Mouse (Mus musculus): Measurements from ENCODE around the gene Tti1. TPM values are rescaled to one million over a fixed set of nuclear protein-coding genes. Genes with fewer than 3 reads are reported as not detected.
A peak's percentile ranks its signal among the peaks of the same experiment; 100 is the strongest.

Gene Tti1
- polyA plus RNA-seq, 1 experiment from 2014 or later = 17.5 TPM

DNA sequence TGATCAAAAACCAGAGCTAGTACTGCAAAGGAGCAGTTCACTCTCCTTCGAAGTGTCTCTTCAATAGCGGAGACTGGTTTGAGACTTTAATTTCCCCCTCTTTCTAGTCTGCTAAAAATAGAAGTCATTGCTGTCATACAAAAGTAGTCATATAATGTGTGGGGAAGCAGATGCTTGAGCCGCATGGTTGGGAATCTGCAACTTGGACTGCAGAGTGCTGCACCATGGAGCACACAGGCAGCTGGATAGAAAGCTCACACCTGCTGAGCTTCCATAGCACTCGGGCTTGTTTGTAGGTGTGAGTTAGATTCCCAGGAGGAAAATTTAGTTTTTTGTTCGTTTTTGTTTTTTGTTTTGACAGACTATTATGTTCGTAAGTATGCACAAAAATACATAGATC lies 8.2 kb upstream of the Tti1 start:
- no peak overlapping the region for H3K4me3 ChIP-seq (ENCODE audit: low read depth, low read length)
- H3K36me3 ChIP-seq (ENCODE audit: control insufficient read depth, insufficient read depth, low read length) = peaks cover 35% of the 10 kb centered on the region
- ATAC-seq (no peak), DNase-seq (ENCODE audit: low spot score) (no peak)
- WGBS = 92% methylated on average over 6 of the region's 6 CpGs
- no peaks in the 10 kb centered on the region for H3K27me3 ChIP-seq (replicated peaks; ENCODE audit: control insufficient read depth, insufficient read depth, low read length)
- no peaks in the 10 kb centered on the region for H3K9me3 ChIP-seq (replicated peaks; ENCODE audit: control insufficient read depth, low read length)
- no peak overlapping the region for H3K9ac ChIP-seq (ENCODE audit: low read length)
- no peak overlapping the region for H3K27ac ChIP-seq (ENCODE audit: low read depth, low read length)
- H3K4me2 ChIP-seq (ENCODE audit: low read length) = no peak overlapping the region
- peaks cover 1% of the 10 kb centered on the region for H3K4me1 ChIP-seq (ENCODE audit: control insufficient read depth, insufficient read depth, low read length)

DNA sequence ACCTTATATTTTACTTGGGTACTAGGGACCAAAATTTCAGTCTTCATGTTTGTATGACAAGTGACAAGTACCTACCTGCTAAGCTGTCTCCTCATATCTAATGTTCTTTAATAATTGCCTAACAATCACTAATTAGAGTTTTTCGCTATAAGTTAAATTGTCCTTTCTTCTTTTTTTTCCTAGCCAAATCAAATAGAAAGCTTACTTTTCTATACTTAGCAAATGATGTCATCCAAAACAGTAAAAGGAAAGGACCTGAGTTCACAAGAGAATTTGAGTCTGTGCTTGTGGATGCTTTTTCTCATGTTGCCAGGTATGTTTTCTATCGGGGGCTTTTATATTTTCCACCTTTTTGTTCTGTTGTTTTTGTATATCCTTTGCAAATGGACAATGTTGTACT lies 7.6 kb upstream of the Tti1 start:
- H3K9ac ChIP-seq (ENCODE audit: low read length) = no peak overlapping the region
- DNase-seq (ENCODE audit: low spot score) (no peak), ATAC-seq (no peak)
- peaks cover 29% of the 10 kb centered on the region for H3K36me3 ChIP-seq (ENCODE audit: control insufficient read depth, insufficient read depth, low read length)
- H3K27ac ChIP-seq (ENCODE audit: low read depth, low read length) = no peak overlapping the region
- WGBS = 84% methylated on average over 2 of the region's 2 CpGs
- no peaks in the 10 kb centered on the region for H3K9me3 ChIP-seq (replicated peaks; ENCODE audit: control insufficient read depth, low read length)
- H3K4me1 ChIP-seq (ENCODE audit: control insufficient read depth, insufficient read depth, low read length) = peaks cover 6% of the 10 kb centered on the region
- H3K4me3 ChIP-seq (ENCODE audit: low read depth, low read length) = no peak overlapping the region
- H3K4me2 ChIP-seq (ENCODE audit: low read length) = no peak overlapping the region
- no peaks in the 10 kb centered on the region for H3K27me3 ChIP-seq (replicated peaks; ENCODE audit: control insufficient read depth, insufficient read depth, low read length)

DNA sequence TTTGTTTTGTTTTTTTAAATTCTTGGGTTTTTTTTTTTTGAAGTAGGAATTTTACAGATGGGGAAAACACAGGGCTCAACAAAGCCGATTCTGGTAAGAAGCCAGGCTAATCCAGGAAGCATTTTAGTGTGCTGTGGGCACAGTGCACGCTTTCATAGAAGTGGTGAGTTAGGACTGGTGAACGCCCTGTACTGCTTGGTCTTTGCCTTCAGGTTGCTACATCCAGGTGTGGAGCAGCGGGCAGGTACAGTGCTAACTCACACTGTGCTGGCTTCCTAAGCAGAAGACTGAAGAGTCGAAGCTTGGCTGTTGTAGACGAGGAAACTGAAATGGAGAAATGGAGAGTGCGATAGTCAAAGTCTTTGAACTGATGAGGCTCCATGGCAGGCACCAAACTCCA lies 1.8 kb upstream of the Tti1 start:
- Histone ChIP-seq H3K4me1 (ENCODE audit: control insufficient read depth, insufficient read depth, low read length) (peaks cover 25% of the 10 kb centered on the region), H3K9me3 (replicated peaks; ENCODE audit: control insufficient read depth, low read length) (no peaks in the 10 kb centered on the region), H3K4me3 (ENCODE audit: low read depth, low read length) (peak overlapping the region; percentile 65; the same call in 1 of the 2 replicates), H3K27ac (ENCODE audit: low read depth, low read length) (no peak overlapping the region), H3K4me2 (ENCODE audit: low read length) (peak overlapping the region; percentile 91), H3K9ac (ENCODE audit: low read length) (peak overlapping the region; percentile 95; the same call in 1 of the 2 replicates), H3K36me3 (ENCODE audit: control insufficient read depth, insufficient read depth, low read length) (no peaks in the 10 kb centered on the region), H3K27me3 (replicated peaks; ENCODE audit: control insufficient read depth, insufficient read depth, low read length) (no peaks in the 10 kb centered on the region)
- 87% methylated on average over 7 of the region's 7 CpGs for WGBS
- ATAC-seq (no peak), DNase-seq (ENCODE audit: low spot score) (no peak)

DNA sequence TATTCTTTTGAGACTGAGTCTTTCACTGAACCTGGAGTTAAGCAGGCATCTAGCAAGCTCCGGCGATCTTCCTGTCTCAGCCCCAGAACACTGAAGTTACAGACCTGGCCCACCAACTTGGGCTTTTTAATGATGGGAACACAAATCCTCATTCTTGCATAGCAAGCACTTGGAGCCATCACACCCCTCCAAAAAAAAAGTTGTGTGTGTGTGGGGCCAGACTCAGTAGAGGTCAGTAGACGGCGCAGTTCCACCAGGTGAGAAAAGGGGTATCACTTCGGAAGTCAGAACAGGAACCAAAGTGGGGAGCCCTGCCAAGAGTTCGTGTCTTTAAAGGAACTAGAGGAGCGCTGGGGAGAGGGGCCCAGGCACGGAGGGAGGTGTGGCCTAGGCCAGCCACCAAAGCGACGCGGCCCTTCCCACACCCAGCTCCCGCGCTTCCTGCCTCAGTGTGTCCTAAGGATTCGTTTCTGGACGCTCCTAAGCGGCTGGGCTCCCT lies 329 bp downstream of the Tti1 start:
- Histone ChIP-seq H3K36me3 (ENCODE audit: control insufficient read depth, insufficient read depth, low read length) (no peaks in the 10 kb centered on the region), H3K27me3 (replicated peaks; ENCODE audit: control insufficient read depth, insufficient read depth, low read length) (no peaks in the 10 kb centered on the region), H3K9me3 (replicated peaks; ENCODE audit: control insufficient read depth, low read length) (no peaks in the 10 kb centered on the region), H3K27ac (ENCODE audit: low read depth, low read length) (peak overlapping the region; percentile 89), H3K4me3 (ENCODE audit: low read depth, low read length) (peak overlapping the region; percentile 65), H3K4me1 (ENCODE audit: control insufficient read depth, insufficient read depth, low read length) (peaks cover 25% of the 10 kb centered on the region), H3K4me2 (ENCODE audit: low read length) (peak overlapping the region; percentile 91), H3K9ac (ENCODE audit: low read length) (peak overlapping the region; percentile 95)
- no peak for ATAC-seq
- WGBS = 2% methylated on average over 16 of the region's 16 CpGs
- DNase-seq (ENCODE audit: low spot score) = no peak

DNA sequence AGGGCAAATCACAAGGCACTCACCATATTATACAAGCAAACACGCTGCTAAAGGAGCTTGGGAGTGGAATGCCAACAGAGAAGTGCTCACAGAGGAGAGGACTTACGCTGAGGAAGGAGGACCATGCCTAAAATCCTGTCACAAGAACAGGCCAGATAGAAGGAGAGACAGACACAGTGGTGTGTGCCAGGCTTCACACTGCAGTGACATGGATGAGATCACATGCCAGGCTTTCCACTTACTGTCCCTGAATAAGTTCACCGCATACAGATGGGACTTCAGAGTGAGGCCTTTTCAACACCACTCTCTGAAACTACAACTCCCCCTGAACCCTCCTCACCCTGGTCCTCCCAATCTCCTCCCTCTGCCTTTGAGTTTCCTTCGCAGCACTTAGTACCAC lies 10.9 kb downstream of the Tti1 start:
- Histone ChIP-seq H3K36me3 (ENCODE audit: control insufficient read depth, insufficient read depth, low read length) (no peaks in the 10 kb centered on the region), H3K9ac (ENCODE audit: low read length) (no peak overlapping the region), H3K27ac (ENCODE audit: low read depth, low read length) (no peak overlapping the region), H3K9me3 (replicated peaks; ENCODE audit: control insufficient read depth, low read length) (no peaks in the 10 kb centered on the region), H3K27me3 (replicated peaks; ENCODE audit: control insufficient read depth, insufficient read depth, low read length) (no peaks in the 10 kb centered on the region), H3K4me3 (ENCODE audit: low read depth, low read length) (no peak overlapping the region), H3K4me1 (ENCODE audit: control insufficient read depth, insufficient read depth, low read length) (no peaks in the 10 kb centered on the region), H3K4me2 (ENCODE audit: low read length) (no peak overlapping the region)
- WGBS = 93% methylated on average over 4 of the region's 4 CpGs
- DNase-seq (ENCODE audit: low spot score) (no peak), ATAC-seq (no peak)

DNA sequence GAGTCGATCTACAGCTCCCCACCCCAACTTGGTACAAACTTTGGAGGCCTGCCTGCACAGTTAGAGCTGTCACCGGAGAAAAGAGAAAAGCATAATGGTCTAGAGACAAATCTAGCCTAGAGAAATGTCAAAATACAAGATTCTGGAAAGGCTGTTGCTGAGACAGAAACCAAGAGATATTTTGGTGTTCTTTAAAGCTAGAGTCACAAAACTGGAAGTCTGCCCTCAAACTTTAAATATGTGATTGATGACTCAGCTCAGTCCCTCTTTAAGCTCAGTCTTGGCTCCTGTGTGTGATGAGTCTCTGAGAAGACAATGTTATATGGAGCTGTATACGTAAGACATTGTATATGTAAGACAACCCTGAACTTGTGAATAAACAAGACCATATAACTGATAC lies 15.6 kb downstream of the Tti1 start:
- Histone ChIP-seq H3K9ac (ENCODE audit: low read length) (no peak overlapping the region), H3K4me2 (ENCODE audit: low read length) (no peak overlapping the region), H3K9me3 (replicated peaks; ENCODE audit: control insufficient read depth, low read length) (no peaks in the 10 kb centered on the region), H3K27ac (ENCODE audit: low read depth, low read length) (no peak overlapping the region), H3K4me3 (ENCODE audit: low read depth, low read length) (no peak overlapping the region), H3K36me3 (ENCODE audit: control insufficient read depth, insufficient read depth, low read length) (peaks cover 21% of the 10 kb centered on the region; the same call in 1 of the 2 replicates), H3K27me3 (replicated peaks; ENCODE audit: control insufficient read depth, insufficient read depth, low read length) (no peaks in the 10 kb centered on the region), H3K4me1 (ENCODE audit: control insufficient read depth, insufficient read depth, low read length) (no peaks in the 10 kb centered on the region)
- ATAC-seq (no peak), DNase-seq (ENCODE audit: low spot score) (no peak)
- 97% methylated on average over 3 of the region's 3 CpGs for WGBS

DNA sequence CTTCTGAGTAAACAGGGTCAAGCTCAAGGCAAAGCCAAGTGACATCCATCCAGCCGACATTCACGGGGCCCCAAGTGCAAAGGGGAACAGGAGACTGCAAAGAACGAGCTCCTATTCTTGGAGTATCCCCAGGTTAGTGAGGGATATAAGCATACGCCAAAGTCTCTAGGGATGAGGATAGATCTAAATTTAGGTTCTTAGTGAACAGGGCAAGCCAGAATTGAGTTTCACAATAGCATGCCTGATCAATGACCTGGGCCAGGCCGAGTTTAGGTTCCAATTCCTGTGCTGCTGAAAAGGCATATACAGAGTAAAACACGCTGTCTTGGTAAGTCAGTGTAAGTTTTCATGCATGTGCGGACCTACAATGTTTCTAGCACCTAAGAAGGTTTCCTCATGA lies 18.9 kb downstream of the Tti1 start:
- Histone ChIP-seq H3K27ac (ENCODE audit: low read depth, low read length) (no peak overlapping the region), H3K4me2 (ENCODE audit: low read length) (no peak overlapping the region), H3K4me3 (ENCODE audit: low read depth, low read length) (no peak overlapping the region), H3K9me3 (replicated peaks; ENCODE audit: control insufficient read depth, low read length) (no peaks in the 10 kb centered on the region), H3K27me3 (replicated peaks; ENCODE audit: control insufficient read depth, insufficient read depth, low read length) (no peaks in the 10 kb centered on the region), H3K4me1 (ENCODE audit: control insufficient read depth, insufficient read depth, low read length) (no peaks in the 10 kb centered on the region), H3K9ac (ENCODE audit: low read length) (no peak overlapping the region), H3K36me3 (ENCODE audit: control insufficient read depth, insufficient read depth, low read length) (peaks cover 35% of the 10 kb centered on the region)
- 87% methylated on average over 7 of the region's 7 CpGs for WGBS
- ATAC-seq (no peak), DNase-seq (ENCODE audit: low spot score) (no peak)

DNA sequence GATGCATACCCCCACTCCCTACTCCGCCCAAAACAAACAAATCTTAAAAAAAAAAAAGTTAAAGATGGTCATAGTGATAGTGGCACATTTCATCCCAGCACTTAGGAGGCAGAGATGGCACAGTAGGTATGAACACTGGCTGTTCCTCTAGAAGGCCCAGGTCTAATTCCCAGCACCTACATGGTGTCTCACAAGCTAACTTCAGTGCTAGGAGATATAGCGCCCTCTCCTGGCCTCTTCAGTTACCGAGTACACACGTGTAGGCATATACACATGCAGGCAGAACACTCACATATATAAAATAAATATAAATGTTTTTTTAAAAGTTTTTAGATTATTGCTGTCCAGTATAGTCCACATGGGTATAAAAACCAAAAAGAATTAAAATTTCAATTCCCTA lies 22.6 kb downstream of the Tti1 start:
- Histone ChIP-seq H3K36me3 (ENCODE audit: control insufficient read depth, insufficient read depth, low read length) (peaks cover 35% of the 10 kb centered on the region), H3K4me2 (ENCODE audit: low read length) (no peak overlapping the region), H3K4me3 (ENCODE audit: low read depth, low read length) (no peak overlapping the region), H3K9ac (ENCODE audit: low read length) (no peak overlapping the region), H3K27ac (ENCODE audit: low read depth, low read length) (no peak overlapping the region), H3K4me1 (ENCODE audit: control insufficient read depth, insufficient read depth, low read length) (no peaks in the 10 kb centered on the region), H3K27me3 (replicated peaks; ENCODE audit: control insufficient read depth, insufficient read depth, low read length) (no peaks in the 10 kb centered on the region), H3K9me3 (replicated peaks; ENCODE audit: control insufficient read depth, low read length) (no peaks in the 10 kb centered on the region)
- WGBS = 97% methylated on average over 4 of the region's 4 CpGs
- ATAC-seq (no peak), DNase-seq (ENCODE audit: low spot score) (no peak)

DNA sequence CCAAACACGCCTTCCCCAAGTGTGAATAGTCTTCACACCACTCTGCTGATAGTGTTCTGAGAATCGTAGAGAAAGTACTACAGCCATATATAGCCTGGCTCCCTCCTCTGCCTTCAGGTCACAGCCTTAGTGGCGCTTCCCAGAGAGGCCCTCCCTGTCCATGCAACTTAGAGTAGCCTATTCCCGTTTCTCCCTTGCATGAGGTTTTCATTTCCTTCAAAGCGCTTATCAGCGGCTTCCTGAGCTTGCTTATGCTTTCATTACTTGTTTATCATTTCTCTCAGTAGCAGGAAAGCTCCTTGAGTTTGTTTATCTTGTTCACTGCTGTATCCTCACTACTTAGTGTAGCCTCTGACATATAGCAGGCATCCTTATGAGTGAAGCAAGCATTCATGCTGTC lies 23.6 kb downstream of the Tti1 start:
- no peaks in the 10 kb centered on the region for H3K27me3 ChIP-seq (replicated peaks; ENCODE audit: control insufficient read depth, insufficient read depth, low read length)
- no peak overlapping the region for H3K4me3 ChIP-seq (ENCODE audit: low read depth, low read length)
- ATAC-seq (no peak), DNase-seq (ENCODE audit: low spot score) (no peak)
- no peak overlapping the region for H3K27ac ChIP-seq (ENCODE audit: low read depth, low read length)
- no peak overlapping the region for H3K9ac ChIP-seq (ENCODE audit: low read length)
- no peaks in the 10 kb centered on the region for H3K9me3 ChIP-seq (replicated peaks; ENCODE audit: control insufficient read depth, low read length)
- WGBS = 89% methylated on average over 6 of the region's 6 CpGs
- no peak overlapping the region for H3K4me2 ChIP-seq (ENCODE audit: low read length)
- H3K4me1 ChIP-seq (ENCODE audit: control insufficient read depth, insufficient read depth, low read length) = no peaks in the 10 kb centered on the region
- peaks cover 30% of the 10 kb centered on the region for H3K36me3 ChIP-seq (ENCODE audit: control insufficient read depth, insufficient read depth, low read length)
